Mouse (Mus musculus): ENCODE measurements at regions not wholly inside any gene's neighbourhood (a gene's known extent, or its start where the extent isn't known, plus 50 kb on each side); places are given as distances from the start of the nearest gene placed in this dataset.

DNA sequence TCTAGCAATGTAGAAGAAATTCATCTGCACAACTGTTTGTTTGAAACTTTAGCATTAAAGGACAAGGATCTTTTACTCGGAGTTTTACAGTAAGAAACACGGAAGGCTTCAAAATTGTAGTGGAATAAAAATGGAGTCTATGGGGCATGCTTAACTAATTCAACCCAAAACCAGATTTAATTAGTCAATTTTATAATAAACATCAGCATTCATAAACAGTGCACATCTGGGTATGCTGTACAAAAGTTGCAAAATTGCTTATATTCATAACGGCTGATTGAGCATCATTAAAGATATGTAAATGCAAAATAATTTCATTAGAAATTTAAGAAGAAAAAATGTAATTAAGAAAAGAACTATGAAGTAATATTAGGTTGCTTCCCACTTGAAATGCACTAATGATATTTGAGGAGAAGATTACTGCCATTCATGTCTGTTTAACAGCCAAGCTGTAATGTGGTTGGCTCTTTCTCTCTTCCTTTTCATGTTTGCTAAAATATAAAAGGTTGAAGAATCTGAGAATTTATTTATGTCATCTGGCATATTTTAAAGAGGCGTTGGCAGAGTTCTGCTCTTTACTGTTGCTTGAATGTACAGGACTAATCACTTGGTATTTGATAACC lies 1037.3 kb downstream of the Fam181b start:
- Histone ChIP-seq H3K36me3 (ENCODE audit: control insufficient read depth, insufficient read depth, low read length) (no peaks in the 10 kb centered on the region), H3K27ac (ENCODE audit: low read depth, low read length) (no peak overlapping the region), H3K4me2 (ENCODE audit: low read depth, low read length, severe bottlenecking) (no peak overlapping the region), H3K4me1 (replicated peaks; ENCODE audit: control insufficient read depth, insufficient read depth, low read length) (no peaks in the 10 kb centered on the region), H3K4me3 (ENCODE audit: low read depth, low read length) (no peak overlapping the region), H3K9me3 (ENCODE audit: control insufficient read depth, low read length) (no peaks in the 10 kb centered on the region), H3K27me3 (ENCODE audit: control insufficient read depth, insufficient read depth, low read length) (no peaks in the 10 kb centered on the region), H3K9ac (ENCODE audit: low read length) (no peak overlapping the region)
- 89% methylated on average over 4 of the region's 4 CpGs for WGBS
- DNase-seq (ENCODE audit: low spot score) (no peak), ATAC-seq (replicated peaks; ENCODE audit: low FRiP score) (no peak)

DNA sequence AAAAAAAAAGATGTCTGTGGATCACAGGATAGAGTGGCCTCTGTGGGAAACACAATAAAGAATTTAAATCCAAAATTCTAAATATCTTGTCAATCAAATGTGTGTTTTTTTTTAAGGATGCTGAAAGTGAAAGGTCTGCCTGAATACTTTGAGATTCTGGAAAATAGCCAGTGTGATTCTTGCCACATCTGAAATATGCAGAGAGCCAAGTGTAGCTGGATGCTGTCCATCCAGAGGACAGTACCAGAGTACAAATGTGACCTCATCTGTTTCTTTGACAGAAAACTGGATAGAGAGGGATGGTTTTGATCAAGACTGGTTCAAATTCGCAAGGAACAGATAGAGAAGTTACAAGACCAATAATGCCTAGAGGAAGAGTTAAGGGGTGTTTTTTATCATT lies 1044.1 kb downstream of the Fam181b start:
- no peak overlapping the region for H3K4me3 ChIP-seq (ENCODE audit: low read depth, low read length)
- H3K27me3 ChIP-seq (ENCODE audit: control insufficient read depth, insufficient read depth, low read length), result no peaks in the 10 kb centered on the region
- no peak overlapping the region for H3K4me2 ChIP-seq (ENCODE audit: low read depth, low read length, severe bottlenecking)
- ATAC-seq (replicated peaks; ENCODE audit: low FRiP score) (no peak), DNase-seq (ENCODE audit: low spot score) (no peak)
- WGBS, result 86% methylated on average over 1 of the region's 1 CpGs
- H3K9ac ChIP-seq (ENCODE audit: low read length), result no peak overlapping the region
- no peaks in the 10 kb centered on the region for H3K36me3 ChIP-seq (ENCODE audit: control insufficient read depth, insufficient read depth, low read length)
- H3K27ac ChIP-seq (ENCODE audit: low read depth, low read length), result no peak overlapping the region
- H3K4me1 ChIP-seq (replicated peaks; ENCODE audit: control insufficient read depth, insufficient read depth, low read length), result no peaks in the 10 kb centered on the region
- H3K9me3 ChIP-seq (ENCODE audit: control insufficient read depth, low read length), result no peaks in the 10 kb centered on the region

DNA sequence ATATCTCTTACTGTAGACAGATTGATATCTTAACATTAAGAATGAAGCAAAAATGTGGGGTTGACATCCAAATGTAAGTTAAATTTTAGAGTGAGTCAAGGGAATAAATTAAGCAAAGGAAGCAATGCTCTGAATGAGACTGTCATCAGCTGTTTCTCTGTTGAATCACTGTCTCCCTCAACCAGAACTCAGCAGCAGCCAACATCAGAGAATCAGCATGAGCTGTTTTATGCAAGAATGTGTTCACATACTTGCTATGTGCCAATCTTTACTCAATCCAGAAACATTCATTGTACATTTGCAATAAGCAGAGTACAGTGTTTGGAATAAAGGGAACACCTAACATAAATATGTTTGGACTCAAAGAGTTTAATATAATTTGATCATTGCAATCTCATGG lies 1074.6 kb downstream of the Fam181b start:
- DNase-seq (ENCODE audit: low spot score) (no peak), ATAC-seq (replicated peaks; ENCODE audit: low FRiP score) (no peak)
- no peak overlapping the region for H3K27ac ChIP-seq (ENCODE audit: low read depth, low read length)
- H3K4me2 ChIP-seq (ENCODE audit: low read depth, low read length, severe bottlenecking), result no peak overlapping the region
- H3K36me3 ChIP-seq (ENCODE audit: control insufficient read depth, insufficient read depth, low read length), result no peaks in the 10 kb centered on the region
- H3K4me1 ChIP-seq (replicated peaks; ENCODE audit: control insufficient read depth, insufficient read depth, low read length), result no peaks in the 10 kb centered on the region
- no peak overlapping the region for H3K4me3 ChIP-seq (ENCODE audit: low read depth, low read length)
- H3K9me3 ChIP-seq (ENCODE audit: control insufficient read depth, low read length), result no peaks in the 10 kb centered on the region
- H3K27me3 ChIP-seq (ENCODE audit: control insufficient read depth, insufficient read depth, low read length), result no peaks in the 10 kb centered on the region
- no peak overlapping the region for H3K9ac ChIP-seq (ENCODE audit: low read length)

DNA sequence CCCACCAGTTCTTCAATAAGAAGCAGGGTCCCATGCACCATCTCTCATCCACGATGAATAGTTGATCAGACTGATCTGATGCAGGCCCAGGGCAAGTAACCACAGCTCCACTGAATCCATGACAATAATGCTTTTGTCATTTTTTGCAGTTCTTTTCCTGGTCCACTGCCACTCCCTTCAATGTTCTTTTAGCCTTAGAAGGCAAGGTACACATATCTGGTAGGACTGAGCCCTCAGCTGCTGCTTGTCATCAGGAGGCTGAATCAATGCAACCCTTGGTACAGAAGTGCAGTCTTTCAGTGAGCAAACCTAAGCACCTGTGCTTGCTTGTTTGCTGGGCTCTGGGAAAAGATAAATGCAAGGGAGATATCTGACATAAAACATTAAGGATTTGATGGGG lies 1075.8 kb downstream of the Fam181b start:
- H3K4me3 ChIP-seq (ENCODE audit: low read depth, low read length), result no peak overlapping the region
- no peaks in the 10 kb centered on the region for H3K36me3 ChIP-seq (ENCODE audit: control insufficient read depth, insufficient read depth, low read length)
- H3K9ac ChIP-seq (ENCODE audit: low read length), result no peak overlapping the region
- 79% methylated on average over 1 of the region's 1 CpGs for WGBS
- DNase-seq (ENCODE audit: low spot score) (no peak), ATAC-seq (replicated peaks; ENCODE audit: low FRiP score) (no peak)
- H3K27ac ChIP-seq (ENCODE audit: low read depth, low read length), result no peak overlapping the region
- no peaks in the 10 kb centered on the region for H3K4me1 ChIP-seq (replicated peaks; ENCODE audit: control insufficient read depth, insufficient read depth, low read length)
- H3K27me3 ChIP-seq (ENCODE audit: control insufficient read depth, insufficient read depth, low read length), result no peaks in the 10 kb centered on the region
- H3K9me3 ChIP-seq (ENCODE audit: control insufficient read depth, low read length), result no peaks in the 10 kb centered on the region
- H3K4me2 ChIP-seq (ENCODE audit: low read depth, low read length, severe bottlenecking), result no peak overlapping the region

DNA sequence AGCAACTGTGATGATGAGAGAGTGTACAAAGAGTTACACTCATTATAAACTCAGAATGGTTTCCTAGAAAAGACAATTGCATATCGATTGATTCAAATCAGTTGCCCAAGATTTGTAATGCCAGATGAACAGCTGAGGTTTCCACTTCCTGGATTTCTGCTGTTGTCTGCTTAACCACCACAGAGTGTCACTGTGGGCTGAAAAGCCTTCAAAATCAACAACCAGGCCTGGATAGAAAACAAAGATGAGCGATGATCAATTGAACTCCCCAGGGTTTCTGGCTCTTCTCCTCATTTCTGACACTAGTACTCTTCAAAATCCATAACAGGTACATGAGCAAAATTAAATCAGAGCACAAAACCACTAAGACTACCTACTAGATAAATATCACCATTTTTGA lies 1100.4 kb downstream of the Fam181b start:
- Histone ChIP-seq H3K4me3 (ENCODE audit: low read depth, low read length) (no peak overlapping the region), H3K4me2 (ENCODE audit: low read depth, low read length, severe bottlenecking) (no peak overlapping the region), H3K4me1 (replicated peaks; ENCODE audit: control insufficient read depth, insufficient read depth, low read length) (no peaks in the 10 kb centered on the region), H3K27me3 (ENCODE audit: control insufficient read depth, insufficient read depth, low read length) (no peaks in the 10 kb centered on the region), H3K9ac (ENCODE audit: low read length) (no peak overlapping the region), H3K36me3 (ENCODE audit: control insufficient read depth, insufficient read depth, low read length) (no peaks in the 10 kb centered on the region), H3K27ac (ENCODE audit: low read depth, low read length) (no peak overlapping the region), H3K9me3 (ENCODE audit: control insufficient read depth, low read length) (no peaks in the 10 kb centered on the region)
- ATAC-seq (replicated peaks; ENCODE audit: low FRiP score) (no peak), DNase-seq (ENCODE audit: low spot score) (no peak)
- WGBS, result 71% methylated on average over 2 of the region's 2 CpGs

DNA sequence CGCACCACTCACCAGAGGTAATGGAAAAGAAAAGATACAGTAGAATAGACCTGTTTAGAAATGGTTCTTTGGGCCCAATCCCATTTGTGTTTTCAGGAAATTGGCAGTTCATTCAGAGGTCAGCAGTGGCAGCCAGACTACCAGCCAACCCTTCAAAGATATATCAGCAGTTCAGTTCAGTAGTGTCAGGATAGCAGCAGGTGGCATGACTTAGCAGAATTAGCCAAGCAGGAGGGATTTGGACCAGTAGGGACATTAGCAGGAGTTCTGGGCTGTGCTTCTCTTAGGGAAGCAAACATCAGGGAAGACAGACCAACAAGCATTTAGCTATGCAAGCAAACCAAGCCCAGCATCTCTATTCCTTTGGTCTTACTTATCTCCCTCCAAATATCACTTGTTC lies 1132.7 kb downstream of the Fam181b start:
- no peaks in the 10 kb centered on the region for H3K4me1 ChIP-seq (replicated peaks; ENCODE audit: control insufficient read depth, insufficient read depth, low read length)
- no peak overlapping the region for H3K27ac ChIP-seq (ENCODE audit: low read depth, low read length)
- no peak for ATAC-seq (replicated peaks; ENCODE audit: low FRiP score)
- no peak overlapping the region for H3K4me3 ChIP-seq (ENCODE audit: low read depth, low read length)
- no peak overlapping the region for H3K4me2 ChIP-seq (ENCODE audit: low read depth, low read length, severe bottlenecking)
- H3K9me3 ChIP-seq (ENCODE audit: control insufficient read depth, low read length), result no peaks in the 10 kb centered on the region
- no peak overlapping the region for H3K9ac ChIP-seq (ENCODE audit: low read length)
- no peaks in the 10 kb centered on the region for H3K36me3 ChIP-seq (ENCODE audit: control insufficient read depth, insufficient read depth, low read length)
- DNase-seq (ENCODE audit: low spot score), result no peak
- WGBS, result 75% methylated on average over 1 of the region's 1 CpGs
- H3K27me3 ChIP-seq (ENCODE audit: control insufficient read depth, insufficient read depth, low read length), result no peaks in the 10 kb centered on the region

DNA sequence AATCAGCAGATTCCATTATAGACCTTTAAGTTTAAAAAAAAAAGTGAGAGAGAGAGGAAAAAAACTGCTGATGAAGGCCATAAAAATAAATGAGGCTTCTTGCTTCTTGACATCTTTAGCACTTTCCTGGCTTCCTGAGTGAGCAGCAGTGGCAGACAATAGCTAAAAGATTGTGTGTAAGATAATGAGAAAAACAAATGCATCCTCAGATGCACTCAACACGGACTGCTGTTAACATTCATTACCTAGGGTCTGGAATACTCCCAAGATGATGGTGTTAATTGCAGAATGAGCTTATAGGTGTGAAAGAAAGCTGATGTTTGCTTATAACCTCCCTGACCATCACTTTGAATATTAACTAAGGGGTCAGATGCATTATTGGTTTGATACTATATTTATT lies 1147.8 kb downstream of the Fam181b start:
- H3K4me1 ChIP-seq (replicated peaks; ENCODE audit: control insufficient read depth, insufficient read depth, low read length), result no peaks in the 10 kb centered on the region
- no peaks in the 10 kb centered on the region for H3K9me3 ChIP-seq (ENCODE audit: control insufficient read depth, low read length)
- 67% methylated on average over 1 of the region's 1 CpGs for WGBS
- no peak overlapping the region for H3K9ac ChIP-seq (ENCODE audit: low read length)
- H3K4me3 ChIP-seq (ENCODE audit: low read depth, low read length), result no peak overlapping the region
- H3K27ac ChIP-seq (ENCODE audit: low read depth, low read length), result no peak overlapping the region
- H3K4me2 ChIP-seq (ENCODE audit: low read depth, low read length, severe bottlenecking), result no peak overlapping the region
- H3K36me3 ChIP-seq (ENCODE audit: control insufficient read depth, insufficient read depth, low read length), result no peaks in the 10 kb centered on the region
- H3K27me3 ChIP-seq (ENCODE audit: control insufficient read depth, insufficient read depth, low read length), result no peaks in the 10 kb centered on the region
- DNase-seq (ENCODE audit: low spot score), result no peak
- no peak for ATAC-seq (replicated peaks; ENCODE audit: low FRiP score)

DNA sequence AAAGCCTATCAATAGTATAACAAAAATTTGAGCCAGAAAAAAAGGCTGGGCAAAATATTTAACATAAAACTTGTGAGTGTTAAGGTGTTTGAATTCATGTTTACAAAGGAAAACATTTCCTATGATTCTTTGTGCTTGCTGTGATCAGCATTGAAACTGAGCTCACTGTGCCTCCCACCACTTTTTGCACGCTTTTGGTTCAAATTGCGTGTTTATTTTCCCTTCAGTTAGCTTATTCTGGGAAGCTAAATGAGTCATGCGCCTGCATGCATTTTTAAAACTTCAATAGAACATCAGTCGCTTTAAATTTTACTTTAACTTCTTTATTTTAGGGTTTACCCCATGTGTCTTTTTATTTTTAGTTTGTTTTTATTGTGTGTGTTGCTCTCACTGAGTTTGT lies 1154.0 kb downstream of the Fam181b start:
- H3K27me3 ChIP-seq (ENCODE audit: control insufficient read depth, insufficient read depth, low read length), result no peaks in the 10 kb centered on the region
- H3K4me3 ChIP-seq (ENCODE audit: low read depth, low read length), result no peak overlapping the region
- H3K4me2 ChIP-seq (ENCODE audit: low read depth, low read length, severe bottlenecking), result no peak overlapping the region
- H3K9ac ChIP-seq (ENCODE audit: low read length), result no peak overlapping the region
- H3K9me3 ChIP-seq (ENCODE audit: control insufficient read depth, low read length), result no peaks in the 10 kb centered on the region
- no peaks in the 10 kb centered on the region for H3K4me1 ChIP-seq (replicated peaks; ENCODE audit: control insufficient read depth, insufficient read depth, low read length)
- no peaks in the 10 kb centered on the region for H3K36me3 ChIP-seq (ENCODE audit: control insufficient read depth, insufficient read depth, low read length)
- whole genome bisulfite sequencing, result 89% methylated on average over 4 of the region's 4 CpGs
- DNase-seq (ENCODE audit: low spot score) (no peak), ATAC-seq (replicated peaks; ENCODE audit: low FRiP score) (no peak)
- no peak overlapping the region for H3K27ac ChIP-seq (ENCODE audit: low read depth, low read length)

DNA sequence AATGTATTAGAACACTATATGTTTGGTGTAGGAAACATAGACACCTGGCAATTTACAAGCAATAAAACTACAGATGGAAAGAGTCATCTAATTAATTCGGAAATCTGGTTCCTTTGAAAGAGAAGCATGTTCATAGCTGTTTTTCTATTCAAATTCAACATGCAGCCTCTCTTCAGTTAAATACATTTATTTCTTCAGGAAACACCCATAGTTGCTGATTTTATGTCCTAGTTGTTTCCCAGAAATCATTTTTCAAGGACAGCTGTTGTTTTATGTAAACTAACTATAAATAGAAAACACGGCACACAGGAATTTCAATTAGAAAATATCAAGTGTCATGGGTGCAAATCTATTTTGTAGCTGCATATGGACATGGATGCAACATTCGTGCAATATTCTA lies 1169.8 kb downstream of the Fam181b start:
- Histone ChIP-seq H3K4me3 (ENCODE audit: low read depth, low read length) (no peak overlapping the region), H3K4me1 (replicated peaks; ENCODE audit: control insufficient read depth, insufficient read depth, low read length) (no peaks in the 10 kb centered on the region), H3K36me3 (ENCODE audit: control insufficient read depth, insufficient read depth, low read length) (no peaks in the 10 kb centered on the region), H3K27me3 (ENCODE audit: control insufficient read depth, insufficient read depth, low read length) (no peaks in the 10 kb centered on the region), H3K9me3 (ENCODE audit: control insufficient read depth, low read length) (no peaks in the 10 kb centered on the region), H3K27ac (ENCODE audit: low read depth, low read length) (no peak overlapping the region), H3K9ac (ENCODE audit: low read length) (no peak overlapping the region), H3K4me2 (ENCODE audit: low read depth, low read length, severe bottlenecking) (no peak overlapping the region)
- no peak for DNase-seq (ENCODE audit: low spot score)
- no peak for ATAC-seq (replicated peaks; ENCODE audit: low FRiP score)
- 90% methylated on average over 3 of the region's 3 CpGs for WGBS

Measured in forebrain, embryonic 11.5 days (tissue).